Mouse (Mus musculus): ENCODE results near the gene Sytl4. TPM values are rescaled to one million over a fixed set of nuclear protein-coding genes. Genes with fewer than 3 reads are reported as not detected.

Gene Sytl4
- total RNA-seq, 2 experiments from 2014 or later: 0.31 to 0.59 TPM

DNA sequence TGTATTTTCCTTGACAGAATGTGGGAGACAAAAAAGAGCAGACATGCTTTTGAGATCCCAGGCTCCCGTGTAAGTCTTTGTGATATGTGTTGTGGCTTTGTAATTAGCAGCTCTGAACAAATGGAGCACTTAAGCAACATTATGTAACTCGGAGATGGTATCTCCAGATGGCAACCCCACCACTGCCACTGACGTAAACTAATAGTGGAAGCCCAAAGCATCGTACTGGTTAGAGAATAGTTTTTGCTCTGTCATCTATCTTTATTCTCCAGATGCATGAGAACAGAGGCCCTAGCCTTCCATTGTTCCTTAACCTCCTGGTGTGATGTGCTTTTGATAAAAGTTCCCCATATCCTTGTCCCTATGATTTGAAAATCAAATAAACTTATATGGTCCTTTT lies 60.4 kb downstream of the Sytl4 start:
- no peak for TF ChIP-seq CTCF (IDR thresholded peaks at IDR 0.05)
- H3K27ac ChIP-seq: no peak overlapping the region
- intact Hi-C loops (cut with DNase I): no loop called here
- no peak overlapping the region for H3K4me3 ChIP-seq
- DNase-seq: no peak

GRCm38 (mm10) chrX:133914219-133914618 lies 67.4 kb downstream of the Sytl4 start:
- peak; percentile 21 for DNase-seq
- Histone ChIP-seq H3K27ac (peak overlapping the region; percentile 70), H3K4me3 (no peak overlapping the region)
- TF ChIP-seq CTCF (IDR thresholded peaks at IDR 0.05): no peak
- intact Hi-C loops (cut with DNase I): no loop called here

DNA sequence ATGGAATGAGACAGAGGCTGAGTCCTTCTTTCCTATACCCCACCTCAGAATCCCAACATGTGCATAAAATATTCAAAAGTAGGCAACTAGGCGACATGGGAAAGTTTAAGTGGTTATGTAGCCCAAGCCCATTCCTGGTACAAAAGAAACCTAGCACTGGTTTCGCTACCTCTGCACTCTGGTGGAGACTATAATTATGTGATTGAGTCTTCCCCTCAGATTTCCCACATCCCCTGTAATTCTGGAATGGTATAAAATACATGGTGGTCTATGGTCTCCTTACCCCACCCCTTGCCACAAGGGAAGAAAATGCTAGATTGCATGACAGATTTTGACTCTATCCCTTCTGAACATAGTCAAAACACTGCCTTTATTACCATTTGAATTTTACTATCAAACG lies 68.6 kb downstream of the Sytl4 start:
- DNase-seq: no peak
- no peak overlapping the region for H3K4me3 ChIP-seq
- no peak for TF ChIP-seq CTCF (IDR thresholded peaks at IDR 0.05)
- intact Hi-C loops (cut with DNase I): no loop called here
- H3K27ac ChIP-seq: peak overlapping the region; percentile 70; the same call in 1 of the 2 replicates

- no peak for TF ChIP-seq CTCF (IDR thresholded peaks at IDR 0.05)
- peak; percentile 38 for DNase-seq
- H3K27ac ChIP-seq: peak overlapping the region; percentile 56
Observed at GRCm38 (mm10) chrX:133911397-133912103, 70.1 kb downstream of the Sytl4 start.

GRCm38 (mm10) chrX:133908261-133908660 lies 73.4 kb downstream of the Sytl4 start, which contains the start of gene Srpx2:
TSS of gene Srpx2 (plus strand) at chrX:133908426.
- H3K4me3 ChIP-seq: peak within 1 kb of the TSS; percentile 33
- intact Hi-C loops (cut with DNase I): no loop called here
- no peak for DNase-seq
- no peak for TF ChIP-seq CTCF (IDR thresholded peaks at IDR 0.05)
- peak within 1 kb of the TSS; percentile 62 for H3K27ac ChIP-seq

More at GRCm38 (mm10) chrX:133911397-133912103, 70.1 kb downstream of the Sytl4 start:
- H3K4me3 ChIP-seq: peak overlapping the region; percentile 21; the same call in 1 of the 2 replicates
- intact Hi-C loops (cut with DNase I): no loop called here

- Histone ChIP-seq H3K27ac (peak within 1 kb of the TSS; percentile 68), H3K4me3 (peak within 1 kb of the TSS; percentile 75)
- peak; percentile 77 for DNase-seq
- TF ChIP-seq CTCF (IDR thresholded peaks at IDR 0.05): peak; percentile 59
- intact Hi-C loops (cut with DNase I): loop anchor here (10.0 kb wide), 1 partner anchor 163 kb away; no protein-coding TSS in a partner anchor
Observed at GRCm38 (mm10) chrX:133898014-133898542, 83.5 kb downstream of the Sytl4 start, which contains the start of gene Tspan6. TSS of gene Tspan6 (minus strand) at chrX:133898429.

DNA sequence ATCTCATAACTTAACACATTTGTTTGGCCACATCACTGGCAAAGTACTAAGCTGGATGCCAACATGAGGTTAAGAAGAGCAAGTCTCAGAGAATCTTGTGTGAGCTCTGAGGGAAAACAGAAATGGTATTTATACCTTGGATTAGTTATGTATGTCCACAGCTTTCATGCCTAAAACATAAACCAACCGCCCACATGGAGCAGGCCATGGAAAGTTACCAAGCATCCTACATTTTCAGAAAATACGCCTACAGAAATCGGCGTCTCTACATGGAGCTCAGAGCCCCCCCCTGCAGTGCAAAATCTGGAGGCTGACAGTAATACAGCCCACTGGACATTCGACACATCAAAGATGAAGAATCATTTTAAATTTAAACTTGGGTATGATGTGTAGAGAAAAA lies 93.5 kb downstream of the Sytl4 start:
- DNase-seq: no peak
- intact Hi-C loops (cut with DNase I): no loop called here
- no peak for TF ChIP-seq CTCF (IDR thresholded peaks at IDR 0.05)
- H3K27ac ChIP-seq: no peak overlapping the region
- H3K4me3 ChIP-seq: no peak overlapping the region

- H3K27ac ChIP-seq: no peak overlapping the region
- no peak for TF ChIP-seq CTCF (IDR thresholded peaks at IDR 0.05)
- DNase-seq: no peak
- H3K4me3 ChIP-seq: no peak overlapping the region
- intact Hi-C loops (cut with DNase I): no loop called here
Observed at GRCm38 (mm10) chrX:133887308-133887707, 94.3 kb downstream of the Sytl4 start.

Other genes with a start within 250 kb of the Sytl4 start
- 10 to 100 TPM in 1 of 2 experiments, 1 to 10 TPM in 1; 6.6 to 27.6 TPM for gene Tnmd, start 130.8 kb downstream of the Sytl4 start, total RNA-seq (2021)
- gene Tspan6, start 83.4 kb downstream of the Sytl4 start, total RNA-seq (2021): 1 to 10 TPM; 1.9 to 5.0 TPM
- gene Srpx2, start 73.4 kb downstream of the Sytl4 start, total RNA-seq (2021): 1 to 10 TPM; 2.3 to 3.3 TPM
- 1 to 10 TPM; 6.9 to 7.9 TPM for gene Cstf2, start 77.4 kb upstream of the Sytl4 start, total RNA-seq (2021)
- 1 to 10 TPM in 1 of 2 experiments, under 1 TPM in 1; 0.64 to 1.2 TPM for gene Xkrx, start 180.3 kb upstream of the Sytl4 start, total RNA-seq (2021)
- gene Arl13a, start 205.7 kb upstream of the Sytl4 start, total RNA-seq (2021): not detected
- under 1 TPM in 1 of 2 experiments, not detected in 1; 0.36 TPM for gene Nox1, start 240.1 kb upstream of the Sytl4 start, total RNA-seq (2021)